Mouse (Mus musculus): ENCODE data around the gene Grik3.

- TF ChIP-seq POLR2A (IDR thresholded peaks at IDR 0.05; ENCODE audit: control insufficient read depth in 1 of 2, insufficient read depth in 1 of 2, low read depth in 1 of 2, low read length in 2 of 2, poor library complexity in 1 of 2) = no peak
- TF ChIP-seq ZKSCAN1 (IDR thresholded peaks at IDR 0.05; ENCODE audit: low read depth, low read length) = no peak
- TF ChIP-seq E2F4 (IDR thresholded peaks at IDR 0.05; ENCODE audit: borderline replicate concordance, low read depth, low read length) = no peak
- TF ChIP-seq NRF1 (IDR thresholded peaks at IDR 0.05; ENCODE audit: insufficient read depth, low read depth, low read length, poor library complexity, severe bottlenecking) = no peak
- TF ChIP-seq USF1 (IDR thresholded peaks at IDR 0.05; ENCODE audit: low read depth, low read length) = no peak
- TF ChIP-seq EP300 (IDR thresholded peaks at IDR 0.05; ENCODE audit: low read depth in 1 of 2, low read length in 2 of 2) = no peak
- no peak for TF ChIP-seq SIN3A (IDR thresholded peaks at IDR 0.05; ENCODE audit: low read length)
- TF ChIP-seq HCFC1 (IDR thresholded peaks at IDR 0.05; ENCODE audit: low read depth, low read length) = no peak
- TF ChIP-seq POLR2AphosphoS5 (IDR thresholded peaks at IDR 0.05; ENCODE audit: borderline replicate concordance, low read depth, low read length) = no peak
- no peak for TF ChIP-seq CTCF (IDR thresholded peaks at IDR 0.05 in 2 of 3, conservative IDR thresholded peaks at IDR 0.05 in 1 of 3; ENCODE audit: control insufficient read depth in 1 of 3, insufficient read depth in 1 of 3, low read depth in 2 of 3, low read length in 3 of 3, poor library complexity in 1 of 3, severe bottlenecking in 1 of 3)
These were observed 73.7 kb downstream of the Grik3 start for GRCm38 (mm10) chr4:125564008-125564710.

Measured in MEL (cell line).